Mouse (Mus musculus): ENCODE measurements at regions not wholly inside any gene's neighbourhood (a gene's known extent, or its start where the extent isn't known, plus 50 kb on each side); places are given as distances from the start of the nearest gene placed in this dataset.
"Not testable (repeated sequence)": the region's sequence is repeated elsewhere in the genome, so short reads cannot be mapped to it uniquely, and the experiment has no call there.

GRCm38 (mm10) chr8:57383746-57384320 lies 63.0 kb downstream of the Hand2 start:
- Histone ChIP-seq H3K9me3 (ENCODE audit: control insufficient read depth, low read length) (no peaks in the 10 kb centered on the region), H3K27me3 (ENCODE audit: control insufficient read depth, insufficient read depth, low read length) (no peaks in the 10 kb centered on the region), H3K27ac (replicated peaks in 1 of 2; ENCODE audit: control insufficient read depth in 1 of 2, insufficient read depth in 1 of 2, low read depth in 2 of 2, low read length in 2 of 2) (no peak overlapping the region), H3K4me2 (ENCODE audit: low read length) (no peak overlapping the region), H3K36me3 (ENCODE audit: control insufficient read depth, insufficient read depth, low read length) (no peaks in the 10 kb centered on the region), H3K4me1 (ENCODE audit: control insufficient read depth in 2 of 2, insufficient read depth in 2 of 2, low read length in 2 of 2) (peaks cover 0 to 6% of the 10 kb centered on the region in 2 experiments; a peak in 1 of 4 replicates), H3K9ac (ENCODE audit: low read length) (no peak overlapping the region), H3K4me3 (ENCODE audit: control insufficient read depth in 1 of 2, insufficient read depth in 1 of 2, low read depth in 1 of 2, low read length in 2 of 2) (no peak overlapping the region)
- 73% methylated on average over 9 of the region's 9 CpGs for WGBS
- ATAC-seq (ENCODE audit: insufficient number of reproducible peaks, insufficient read depth, low FRiP score, low read depth) = no peak

- Histone ChIP-seq H3K9ac (ENCODE audit: low read length) (no peak overlapping the region), H3K9me3 (ENCODE audit: control insufficient read depth, low read length) (peaks cover 6% of the 10 kb centered on the region; the same call in 1 of the 2 replicates), H3K4me1 (ENCODE audit: control insufficient read depth in 2 of 2, insufficient read depth in 2 of 2, low read length in 2 of 2) (no peaks in the 10 kb centered on the region), H3K4me3 (ENCODE audit: control insufficient read depth in 1 of 2, insufficient read depth in 1 of 2, low read depth in 1 of 2, low read length in 2 of 2) (no peak overlapping the region), H3K27me3 (ENCODE audit: control insufficient read depth, insufficient read depth, low read length) (no peaks in the 10 kb centered on the region), H3K27ac (replicated peaks in 1 of 2; ENCODE audit: control insufficient read depth in 1 of 2, insufficient read depth in 1 of 2, low read depth in 2 of 2, low read length in 2 of 2) (no peak overlapping the region), H3K36me3 (ENCODE audit: control insufficient read depth, insufficient read depth, low read length) (no peaks in the 10 kb centered on the region), H3K4me2 (ENCODE audit: low read length) (no peak overlapping the region)
- no peak for ATAC-seq (ENCODE audit: insufficient number of reproducible peaks, insufficient read depth, low FRiP score, low read depth)
- 87% methylated on average over 5 of the region's 5 CpGs for WGBS
These were observed 66.8 kb downstream of the Hand2 start for GRCm38 (mm10) chr8:57387627-57388026.

GRCm38 (mm10) chr8:57388579-57388978 lies 67.1 kb upstream of the Scrg1 start:
- WGBS = 69% methylated on average over 4 of the region's 4 CpGs
- H3K4me1 ChIP-seq (ENCODE audit: control insufficient read depth in 2 of 2, insufficient read depth in 2 of 2, low read length in 2 of 2) = no peaks in the 10 kb centered on the region
- no peak for ATAC-seq (ENCODE audit: insufficient number of reproducible peaks, insufficient read depth, low FRiP score, low read depth)

GRCm38 (mm10) chr8:57397999-57398635 lies 57.6 kb upstream of the Scrg1 start:
- H3K27ac ChIP-seq (replicated peaks in 1 of 2; ENCODE audit: control insufficient read depth in 1 of 2, insufficient read depth in 1 of 2, low read depth in 2 of 2, low read length in 2 of 2) = peak overlapping the region; percentile 87 to 89
- 20% methylated on average over 3 of the region's 3 CpGs for WGBS

More at GRCm38 (mm10) chr8:57388579-57388978, 67.1 kb upstream of the Scrg1 start:
- H3K9ac ChIP-seq (ENCODE audit: low read length) = no peak overlapping the region
- H3K27ac ChIP-seq (replicated peaks in 1 of 2; ENCODE audit: control insufficient read depth in 1 of 2, insufficient read depth in 1 of 2, low read depth in 2 of 2, low read length in 2 of 2) = no peak overlapping the region
- H3K36me3 ChIP-seq (ENCODE audit: control insufficient read depth, insufficient read depth, low read length) = no peaks in the 10 kb centered on the region
- H3K4me2 ChIP-seq (ENCODE audit: low read length) = no peak overlapping the region
- H3K9me3 ChIP-seq (ENCODE audit: control insufficient read depth, low read length) = peaks cover 6% of the 10 kb centered on the region; the same call in 1 of the 2 replicates
- no peak overlapping the region for H3K4me3 ChIP-seq (ENCODE audit: control insufficient read depth in 1 of 2, insufficient read depth in 1 of 2, low read depth in 1 of 2, low read length in 2 of 2)
- H3K27me3 ChIP-seq (ENCODE audit: control insufficient read depth, insufficient read depth, low read length) = no peaks in the 10 kb centered on the region

GRCm38 (mm10) chr8:57400171-57400570 lies 55.6 kb upstream of the Scrg1 start:
- not testable (repeated sequence) for H3K36me3 ChIP-seq (ENCODE audit: control insufficient read depth, insufficient read depth, low read length)
- peak overlapping the region; percentile 94 to 97 for H3K27ac ChIP-seq (replicated peaks in 1 of 2; ENCODE audit: control insufficient read depth in 1 of 2, insufficient read depth in 1 of 2, low read depth in 2 of 2, low read length in 2 of 2)

More at GRCm38 (mm10) chr8:57397999-57398635, 57.6 kb upstream of the Scrg1 start:
- peak; percentile 61; the same call in 1 of the 2 replicates for ATAC-seq (ENCODE audit: insufficient number of reproducible peaks, insufficient read depth, low FRiP score, low read depth)
- no peak overlapping the region for H3K4me2 ChIP-seq (ENCODE audit: low read length)
- H3K9me3 ChIP-seq (ENCODE audit: control insufficient read depth, low read length) = no peaks in the 10 kb centered on the region
- H3K4me3 ChIP-seq (ENCODE audit: control insufficient read depth in 1 of 2, insufficient read depth in 1 of 2, low read depth in 1 of 2, low read length in 2 of 2) = no peak overlapping the region
- no peaks in the 10 kb centered on the region for H3K36me3 ChIP-seq (ENCODE audit: control insufficient read depth, insufficient read depth, low read length)
- H3K27me3 ChIP-seq (ENCODE audit: control insufficient read depth, insufficient read depth, low read length) = no peaks in the 10 kb centered on the region
- no peak overlapping the region for H3K9ac ChIP-seq (ENCODE audit: low read length)
- peaks cover 19 to 47% of the 10 kb centered on the region in 2 experiments for H3K4me1 ChIP-seq (ENCODE audit: control insufficient read depth in 2 of 2, insufficient read depth in 2 of 2, low read length in 2 of 2)

GRCm38 (mm10) chr8:57400776-57401631 lies 54.7 kb upstream of the Scrg1 start:
- H3K4me2 ChIP-seq (ENCODE audit: low read length) = peak overlapping the region; percentile 14
- H3K4me3 ChIP-seq (ENCODE audit: control insufficient read depth in 1 of 2, insufficient read depth in 1 of 2, low read depth in 1 of 2, low read length in 2 of 2) = no peak overlapping the region
- H3K27me3 ChIP-seq (ENCODE audit: control insufficient read depth, insufficient read depth, low read length) = no peaks in the 10 kb centered on the region
- no peaks in the 10 kb centered on the region for H3K36me3 ChIP-seq (ENCODE audit: control insufficient read depth, insufficient read depth, low read length)
- 0 out of 2 replicates have a peak overlapping the region, but pooled peaks have one; percentile 26 for H3K9ac ChIP-seq (ENCODE audit: low read length)
- peaks cover 19 to 47% of the 10 kb centered on the region in 2 experiments for H3K4me1 ChIP-seq (ENCODE audit: control insufficient read depth in 2 of 2, insufficient read depth in 2 of 2, low read length in 2 of 2)
- ATAC-seq (ENCODE audit: insufficient number of reproducible peaks, insufficient read depth, low FRiP score, low read depth) = peak; percentile 86
- 18% methylated on average over 12 of the region's 12 CpGs for WGBS
- H3K9me3 ChIP-seq (ENCODE audit: control insufficient read depth, low read length) = no peaks in the 10 kb centered on the region
- peak overlapping the region; percentile 94 to 97 for H3K27ac ChIP-seq (replicated peaks in 1 of 2; ENCODE audit: control insufficient read depth in 1 of 2, insufficient read depth in 1 of 2, low read depth in 2 of 2, low read length in 2 of 2)

More at GRCm38 (mm10) chr8:57400171-57400570, 55.6 kb upstream of the Scrg1 start:
- Histone ChIP-seq H3K4me1 (ENCODE audit: control insufficient read depth in 2 of 2, insufficient read depth in 2 of 2, low read length in 2 of 2) (peaks cover 19 to 47% of the 10 kb centered on the region in 2 experiments), H3K4me2 (ENCODE audit: low read length) (peak overlapping the region; percentile 12; the same call in 1 of the 2 replicates)
- not testable (repeated sequence) for H3K27me3 ChIP-seq (ENCODE audit: control insufficient read depth, insufficient read depth, low read length); H3K4me3 ChIP-seq (ENCODE audit: control insufficient read depth in 1 of 2, insufficient read depth in 1 of 2, low read depth in 1 of 2, low read length in 2 of 2); ATAC-seq (ENCODE audit: insufficient number of reproducible peaks, insufficient read depth, low FRiP score, low read depth); H3K9ac ChIP-seq (ENCODE audit: low read length); H3K9me3 ChIP-seq (ENCODE audit: control insufficient read depth, low read length)

GRCm38 (mm10) chr8:57401661-57402060 lies 54.1 kb upstream of the Scrg1 start:
- Histone ChIP-seq H3K4me1 (ENCODE audit: control insufficient read depth in 2 of 2, insufficient read depth in 2 of 2, low read length in 2 of 2) (peaks cover 19 to 47% of the 10 kb centered on the region in 2 experiments), H3K36me3 (ENCODE audit: control insufficient read depth, insufficient read depth, low read length) (no peaks in the 10 kb centered on the region), H3K27ac (replicated peaks in 1 of 2; ENCODE audit: control insufficient read depth in 1 of 2, insufficient read depth in 1 of 2, low read depth in 2 of 2, low read length in 2 of 2) (peak overlapping the region; percentile 94 to 97), H3K27me3 (ENCODE audit: control insufficient read depth, insufficient read depth, low read length) (no peaks in the 10 kb centered on the region), H3K4me2 (ENCODE audit: low read length) (peak overlapping the region; percentile 14), H3K4me3 (ENCODE audit: control insufficient read depth in 1 of 2, insufficient read depth in 1 of 2, low read depth in 1 of 2, low read length in 2 of 2) (no peak overlapping the region), H3K9ac (ENCODE audit: low read length) (no peak overlapping the region), H3K9me3 (ENCODE audit: control insufficient read depth, low read length) (no peaks in the 10 kb centered on the region)
- no peak for ATAC-seq (ENCODE audit: insufficient number of reproducible peaks, insufficient read depth, low FRiP score, low read depth)
- WGBS = 9% methylated on average over 1 of the region's 1 CpGs

All from heart, embryonic 14.5 days (tissue).